Mouse (Mus musculus): ENCODE measurements around the gene Tspan12. TPM values are rescaled to one million over a fixed set of nuclear protein-coding genes. Genes with fewer than 3 reads are reported as not detected.
"Not testable (repeated sequence)": the region's sequence is repeated elsewhere in the genome, so short reads cannot be mapped to it uniquely, and the experiment has no call there.

The Tspan12 gene
- total RNA-seq (2014; fragmentation: Nextera tagmentation), result not detected in 2 replicates
- total RNA-seq (2017), result not detected in 2 replicates

- peak; percentile 65; the same call in 1 of the 2 replicates for ATAC-seq (replicated peaks; ENCODE audit: low FRiP score, low TSS enrichment, poor library complexity, severe bottlenecking)
Measured at GRCm38 (mm10) chr6:21852344-21852785, at the start of gene Tspan12. Gene Tspan12 (minus strand): TSS chr6:21852515.

- no peak for ATAC-seq (replicated peaks; ENCODE audit: low FRiP score, low TSS enrichment, poor library complexity, severe bottlenecking)
Measured at GRCm38 (mm10) chr6:21894451-21894850, 42.1 kb upstream of the Tspan12 start.

- ATAC-seq (replicated peaks; ENCODE audit: low FRiP score, low TSS enrichment, poor library complexity, severe bottlenecking), result no peak
Measured at GRCm38 (mm10) chr6:21889101-21889500, 36.8 kb upstream of the Tspan12 start.

- ATAC-seq (replicated peaks; ENCODE audit: low FRiP score, low TSS enrichment, poor library complexity, severe bottlenecking), result not testable (repeated sequence)
Measured at GRCm38 (mm10) chr6:21887971-21888370, 35.7 kb upstream of the Tspan12 start.

- ATAC-seq (replicated peaks; ENCODE audit: low FRiP score, low TSS enrichment, poor library complexity, severe bottlenecking), result no peak
Measured at GRCm38 (mm10) chr6:21879496-21879895, 27.2 kb upstream of the Tspan12 start.

- 0 out of 2 replicates have a peak, but pooled peaks have one; percentile 26 for ATAC-seq (replicated peaks; ENCODE audit: low FRiP score, low TSS enrichment, poor library complexity, severe bottlenecking)
Measured at GRCm38 (mm10) chr6:21867310-21867709, 15.0 kb upstream of the Tspan12 start.

GRCm38 (mm10) chr6:21864179-21864578, 11.9 kb upstream of the Tspan12 start:
- no peak for ATAC-seq (replicated peaks; ENCODE audit: low FRiP score, low TSS enrichment, poor library complexity, severe bottlenecking)

- no peak for ATAC-seq (replicated peaks; ENCODE audit: low FRiP score, low TSS enrichment, poor library complexity, severe bottlenecking)
Measured at GRCm38 (mm10) chr6:21863561-21863960, 11.2 kb upstream of the Tspan12 start.

- no peak for ATAC-seq (replicated peaks; ENCODE audit: low FRiP score, low TSS enrichment, poor library complexity, severe bottlenecking)
Measured at GRCm38 (mm10) chr6:21861316-21861715, 9.0 kb upstream of the Tspan12 start.

- no peak for ATAC-seq (replicated peaks; ENCODE audit: low FRiP score, low TSS enrichment, poor library complexity, severe bottlenecking)
Measured at GRCm38 (mm10) chr6:21857843-21858242, 5.5 kb upstream of the Tspan12 start.

GRCm38 (mm10) chr6:21855921-21856320, 3.6 kb upstream of the Tspan12 start:
- no peak for ATAC-seq (replicated peaks; ENCODE audit: low FRiP score, low TSS enrichment, poor library complexity, severe bottlenecking)

GRCm38 (mm10) chr6:21853342-21853741, 1.0 kb upstream of the Tspan12 start:
- ATAC-seq (replicated peaks; ENCODE audit: low FRiP score, low TSS enrichment, poor library complexity, severe bottlenecking), result no peak

- ATAC-seq (replicated peaks; ENCODE audit: low FRiP score, low TSS enrichment, poor library complexity, severe bottlenecking), result peak; percentile 67
Measured at GRCm38 (mm10) chr6:21851596-21852343, 545 bp downstream of the Tspan12 start.

GRCm38 (mm10) chr6:21851346-21851595, 1.0 kb downstream of the Tspan12 start:
- ATAC-seq (replicated peaks; ENCODE audit: low FRiP score, low TSS enrichment, poor library complexity, severe bottlenecking), result peak; percentile 38; the same call in 1 of the 2 replicates

GRCm38 (mm10) chr6:21850526-21851345, 1.6 kb downstream of the Tspan12 start:
- peak; percentile 58; the same call in 1 of the 2 replicates for ATAC-seq (replicated peaks; ENCODE audit: low FRiP score, low TSS enrichment, poor library complexity, severe bottlenecking)

GRCm38 (mm10) chr6:21848808-21849207, 3.5 kb downstream of the Tspan12 start:
- no peak for ATAC-seq (replicated peaks; ENCODE audit: low FRiP score, low TSS enrichment, poor library complexity, severe bottlenecking)

- no peak for ATAC-seq (replicated peaks; ENCODE audit: low FRiP score, low TSS enrichment, poor library complexity, severe bottlenecking)
Measured at GRCm38 (mm10) chr6:21839976-21840775, 12.1 kb downstream of the Tspan12 start.

GRCm38 (mm10) chr6:21839244-21839814, 13.0 kb downstream of the Tspan12 start:
- no peak for ATAC-seq (replicated peaks; ENCODE audit: low FRiP score, low TSS enrichment, poor library complexity, severe bottlenecking)

- ATAC-seq (replicated peaks; ENCODE audit: low FRiP score, low TSS enrichment, poor library complexity, severe bottlenecking), result no peak
Measured at GRCm38 (mm10) chr6:21833531-21833930, 18.8 kb downstream of the Tspan12 start.
